Mouse (Mus musculus) heart, adult 2 months (tissue): ENCODE measurements around the gene Cenpt.

Source experiments
- CTCF ChIP-seq: fragments of 200-600 bp; IDR thresholded peaks from 2 replicates; pipeline ENCODE4 v1.8.1; 2022; ENCODE audit warnings: antibody characterized with exemption, mild to moderate bottlenecking, moderate library complexity
- POLR2A ChIP-seq: fragments of 200-500 bp; IDR thresholded peaks from 2 replicates; pipeline ENCODE4 v1.6.1; 2011; ENCODE audit warnings: mild to moderate bottlenecking, low read depth, low read length, control low read depth; ENCODE audit not compliant: insufficient read depth

DNA sequence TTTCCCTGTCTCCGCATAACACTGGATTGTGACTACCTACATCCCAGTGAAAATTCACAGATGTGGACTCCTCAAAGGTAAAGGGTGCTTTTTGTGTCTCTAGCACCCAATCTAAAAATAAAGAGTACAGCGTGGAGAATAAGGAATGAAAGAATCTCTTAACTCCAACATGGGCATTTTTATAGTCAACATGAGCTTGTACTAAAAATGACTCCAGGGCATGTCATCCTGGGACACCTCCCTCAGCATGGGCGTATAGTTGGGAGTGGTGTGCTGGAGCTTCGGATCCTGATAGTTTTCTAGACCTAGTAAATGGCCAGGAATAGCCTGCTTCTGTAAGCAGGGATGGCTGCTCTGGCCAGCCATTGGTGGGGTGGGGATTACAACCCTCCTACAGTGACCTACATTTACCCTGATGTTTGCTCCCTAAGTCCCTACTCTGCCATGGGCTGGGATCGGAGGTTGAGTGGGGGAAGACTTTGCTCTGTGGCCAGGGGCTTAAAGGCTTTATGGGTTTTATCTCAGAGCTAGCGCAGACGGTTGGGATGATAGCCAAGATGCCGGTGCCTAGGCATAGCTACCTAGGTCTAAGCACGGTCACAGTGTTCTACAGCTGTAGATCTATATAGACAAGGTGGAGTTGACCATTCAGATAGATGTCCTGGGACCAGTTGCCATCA, 44.9 kb upstream of the Cenpt start:
- TF ChIP-seq CTCF (no peak), POLR2A (no peak)
